Mouse (Mus musculus): ENCODE measurements around the gene Irf7.

Gene Irf7

GRCm38 (mm10) chr7:141265739-141266561, at the start of gene Irf7:
Gene Irf7 (minus strand): TSS chr7:141266481.
- peak in 1 of 2 experiments; percentile 26 for DNase-seq (ENCODE audit: low spot score in 2 of 2)

DNA sequence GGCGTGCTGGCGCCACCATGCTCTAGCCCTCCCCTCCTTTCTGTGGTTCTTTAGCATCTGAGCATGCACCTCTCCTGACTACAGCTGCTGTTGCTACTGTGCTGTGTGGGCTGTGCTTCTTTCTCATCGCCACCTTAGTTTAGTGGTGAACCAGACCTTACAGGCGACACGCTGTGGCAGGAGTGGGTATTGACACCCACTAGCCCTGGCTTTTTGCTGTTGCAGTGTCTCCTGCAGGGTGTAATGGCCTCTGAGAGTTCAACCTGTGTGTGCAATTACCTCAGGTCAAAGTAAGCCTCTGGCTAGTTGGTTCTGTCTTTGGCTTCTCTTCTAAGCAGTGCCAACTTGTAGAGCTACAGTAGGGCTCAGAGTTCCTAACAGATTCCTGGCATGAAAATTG, 49.7 kb upstream of the Irf7 start:
- peak; percentile 62 to 64 for DNase-seq (ENCODE audit: low spot score in 2 of 2)

GRCm38 (mm10) chr7:141315076-141315475, 48.8 kb upstream of the Irf7 start:
- no peak for DNase-seq (ENCODE audit: low spot score in 2 of 2)

GRCm38 (mm10) chr7:141314416-141314815, 48.1 kb upstream of the Irf7 start:
- no peak for DNase-seq (ENCODE audit: low spot score in 2 of 2)

GRCm38 (mm10) chr7:141304537-141304936, 38.3 kb upstream of the Irf7 start:
- DNase-seq (ENCODE audit: low spot score in 2 of 2): no peak

GRCm38 (mm10) chr7:141302702-141303268, 36.5 kb upstream of the Irf7 start:
- no peak for DNase-seq (ENCODE audit: low spot score in 2 of 2)

DNA sequence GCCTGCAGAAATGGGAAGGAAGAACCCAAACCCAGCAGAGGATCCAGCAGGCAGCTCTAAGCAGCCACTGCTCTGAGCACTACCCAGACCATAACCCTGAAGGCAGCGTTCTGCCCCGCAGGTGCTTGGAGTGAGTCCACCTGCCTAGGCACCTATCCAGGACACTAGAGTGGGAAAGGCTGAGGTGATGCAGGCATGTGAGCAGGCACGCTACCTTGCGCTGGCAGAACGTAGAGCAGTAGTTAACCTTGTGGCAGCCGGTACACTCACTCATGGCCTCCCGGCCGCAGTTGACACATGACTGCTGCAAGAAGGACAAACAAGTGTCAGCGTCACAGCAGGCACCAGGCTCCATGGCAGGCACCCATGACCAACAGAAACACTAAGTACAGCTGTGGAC, 35.1 kb upstream of the Irf7 start:
- no peak for DNase-seq (ENCODE audit: low spot score in 2 of 2)

- no peak for DNase-seq (ENCODE audit: low spot score in 2 of 2)
Observed at GRCm38 (mm10) chr7:141299175-141299574, 32.9 kb upstream of the Irf7 start.

GRCm38 (mm10) chr7:141297926-141298650, 31.8 kb upstream of the Irf7 start:
- DNase-seq (ENCODE audit: low spot score in 2 of 2): no peak

- DNase-seq (ENCODE audit: low spot score in 2 of 2): no peak
Observed at GRCm38 (mm10) chr7:141294479-141294878, 28.2 kb upstream of the Irf7 start.

DNA sequence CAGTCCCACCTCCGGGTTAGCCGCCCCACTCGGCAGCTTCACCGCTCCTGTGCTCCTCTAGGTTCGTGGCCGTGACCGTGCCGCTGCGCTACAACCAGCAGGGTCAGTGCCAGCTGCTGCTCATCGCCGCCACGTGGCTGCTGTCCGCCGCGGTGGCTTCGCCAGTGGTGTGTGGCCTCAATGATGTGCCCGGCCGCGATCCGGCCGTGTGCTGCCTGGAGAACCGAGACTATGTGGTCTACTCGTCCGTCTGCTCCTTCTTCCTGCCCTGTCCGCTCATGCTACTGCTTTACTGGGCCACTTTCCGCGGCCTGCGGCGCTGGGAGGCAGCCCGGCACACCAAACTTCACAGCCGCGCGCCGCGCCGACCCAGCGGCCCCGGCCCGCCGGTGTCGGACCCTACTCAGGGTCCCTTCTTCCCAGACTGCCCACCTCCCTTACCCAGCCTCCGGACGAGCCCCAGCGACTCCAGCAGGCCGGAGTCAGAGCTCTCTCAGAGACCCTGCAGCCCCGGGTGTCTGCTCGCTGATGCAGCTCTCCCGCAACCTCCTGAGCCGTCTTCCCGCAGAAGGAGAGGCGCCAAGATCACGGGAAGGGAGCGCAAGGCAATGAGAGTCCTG, 27.7 kb upstream of the Irf7 start:
- peak in 1 of 2 experiments; percentile 19 for DNase-seq (ENCODE audit: low spot score in 2 of 2)

DNA sequence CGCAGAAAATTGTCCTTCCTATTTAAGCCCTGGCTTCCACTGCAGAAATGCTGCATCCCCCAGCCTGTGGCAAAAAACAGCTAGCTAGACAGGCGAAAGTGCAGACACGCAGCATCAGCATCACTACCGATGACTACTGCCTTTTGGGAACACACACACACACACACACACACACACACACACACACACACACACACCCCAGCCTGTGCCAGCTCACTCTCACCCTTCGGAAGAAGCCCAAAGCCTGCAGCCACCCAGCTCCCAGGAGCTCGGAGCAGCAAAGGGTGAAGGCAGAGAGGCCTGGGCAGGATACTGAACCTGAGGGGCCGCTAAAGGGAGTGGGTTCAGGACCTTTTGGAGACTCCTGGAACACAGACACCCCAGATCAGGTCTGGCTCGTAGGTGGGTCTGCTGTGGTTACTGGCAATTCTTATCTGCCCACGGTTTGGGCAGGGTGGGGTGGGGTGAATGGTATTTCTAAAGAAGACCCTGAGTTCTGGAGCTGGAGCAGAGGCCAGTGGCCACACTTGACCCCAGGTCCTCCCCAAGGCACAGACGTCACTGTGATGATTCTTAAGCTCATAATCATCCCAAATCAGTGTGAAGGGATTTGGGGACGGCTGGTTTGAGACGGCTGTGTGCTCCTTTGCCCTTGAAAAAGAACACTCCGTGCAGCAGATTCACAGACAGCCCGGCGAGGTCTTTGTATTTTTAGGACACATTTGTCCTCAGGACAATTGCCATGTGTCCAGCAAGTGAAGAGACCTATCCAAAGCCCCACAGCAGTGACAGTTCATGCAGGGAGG, 26.5 kb upstream of the Irf7 start:
- DNase-seq (ENCODE audit: low spot score in 2 of 2): peak in 1 of 2 experiments; percentile 22

- DNase-seq (ENCODE audit: low spot score in 2 of 2): peak; percentile 32 to 34
Observed at GRCm38 (mm10) chr7:141291921-141292582, 25.8 kb upstream of the Irf7 start, which contains the start of gene Drd4. Gene Drd4 (plus strand): TSS chr7:141292006.

DNA sequence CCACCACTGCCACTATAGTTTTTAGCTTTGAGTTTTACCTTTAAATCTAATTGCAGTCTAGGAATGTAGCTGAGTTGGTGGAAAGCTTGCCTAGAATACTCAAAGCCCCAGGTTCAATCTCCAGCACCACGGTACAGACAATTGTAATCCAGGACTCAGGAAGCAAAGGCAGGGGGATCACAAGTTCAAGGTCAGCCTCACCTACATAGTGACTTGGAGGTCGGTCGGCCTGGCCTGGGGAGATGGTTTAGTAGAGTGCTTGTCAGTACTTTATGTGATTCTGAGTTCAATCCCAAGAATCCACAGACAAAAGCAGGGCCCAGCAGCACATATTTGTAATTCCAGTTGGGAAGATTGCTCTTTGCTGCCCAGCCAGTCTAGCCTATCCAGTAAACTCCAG, 21.8 kb upstream of the Irf7 start:
- DNase-seq (ENCODE audit: low spot score in 2 of 2): no peak

- DNase-seq (ENCODE audit: low spot score in 2 of 2): no peak
Observed at GRCm38 (mm10) chr7:141282756-141283155, 16.5 kb upstream of the Irf7 start.

DNA sequence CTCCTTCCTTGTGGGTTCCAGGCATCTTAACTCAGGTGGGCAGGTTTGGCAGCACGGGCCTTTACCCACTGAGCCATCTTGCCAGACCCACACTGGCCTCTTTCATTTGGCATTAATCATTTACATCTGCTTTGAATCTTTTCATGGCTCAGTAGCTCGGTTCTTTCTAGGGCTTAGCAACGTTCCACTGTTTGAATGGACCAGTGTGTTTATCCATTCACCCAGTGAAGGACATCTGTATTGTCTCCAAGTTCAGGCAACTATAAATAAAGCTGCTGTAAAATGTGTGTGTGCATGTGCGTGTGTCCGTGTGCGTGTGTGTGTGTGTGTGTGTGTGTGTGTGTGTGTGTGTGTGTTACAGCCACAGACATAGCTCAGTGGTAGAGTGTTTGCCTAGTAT, 15.2 kb upstream of the Irf7 start:
- DNase-seq (ENCODE audit: low spot score in 2 of 2): no peak

GRCm38 (mm10) chr7:141278766-141279590, 12.7 kb upstream of the Irf7 start, which contains the start of gene Sct:
Gene Sct (minus strand): TSS chr7:141279133.
- no peak for DNase-seq (ENCODE audit: low spot score in 2 of 2)

GRCm38 (mm10) chr7:141277701-141278678, 11.7 kb upstream of the Irf7 start:
- no peak for DNase-seq (ENCODE audit: low spot score in 2 of 2)

DNA sequence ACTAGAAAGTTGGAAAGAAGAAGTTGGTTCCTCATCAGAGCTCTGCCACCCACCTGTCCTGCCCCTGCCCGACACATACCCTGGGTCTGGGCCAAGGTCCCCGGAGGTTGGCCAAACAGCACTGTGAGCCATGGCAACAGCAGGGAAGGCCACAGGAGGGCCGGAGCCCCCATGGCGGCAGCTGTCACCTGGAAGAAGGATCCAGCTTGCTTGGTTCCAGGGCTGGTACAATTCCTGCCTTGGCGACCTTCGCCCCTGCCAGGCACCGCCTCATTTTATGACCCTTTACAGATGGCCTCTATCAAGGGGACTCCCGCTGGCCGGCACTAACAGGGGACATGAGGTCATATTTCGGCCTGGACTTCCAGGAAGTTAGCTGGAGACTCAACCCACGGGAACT, 10.3 kb upstream of the Irf7 start, which contains the start of gene Cdhr5:
TSS of gene Cdhr5 (minus strand) at position 241 of the 400 bp plus-strand sequence.
- no peak for DNase-seq (ENCODE audit: low spot score in 2 of 2)

All from right cerebral cortex, adult 2 months (tissue).